Mouse (Mus musculus): ENCODE measurements at regions not wholly inside any gene's neighbourhood (a gene's known extent, or its start where the extent isn't known, plus 50 kb on each side); places are given as distances from the start of the nearest gene placed in this dataset.

DNA sequence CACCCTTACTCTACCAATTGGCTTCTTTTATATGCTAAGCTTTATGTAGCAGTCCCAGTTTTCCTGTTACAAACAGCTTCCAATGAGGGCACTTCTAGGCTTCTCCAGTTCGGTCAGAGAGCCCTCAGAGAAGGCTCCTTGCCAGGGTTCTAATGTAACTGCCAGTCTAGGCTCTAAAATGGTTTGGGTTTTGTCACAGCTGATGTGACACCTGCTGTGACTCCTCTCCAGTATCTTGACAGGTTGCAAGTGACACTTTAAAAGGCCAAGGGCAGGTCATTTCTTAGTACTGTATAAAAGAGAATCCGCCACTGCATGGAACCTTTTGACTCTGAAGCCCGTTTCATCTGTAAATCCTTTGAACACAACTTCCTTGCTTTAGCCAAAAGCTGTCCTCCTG, 54.0 kb upstream of the Nedd9 start:
- no peak for ATAC-seq (replicated peaks in 1 of 2; ENCODE audit: insufficient read depth in 1 of 2, low FRiP score in 2 of 2, low TSS enrichment in 1 of 2, low read depth in 1 of 2, poor library complexity in 2 of 2, severe bottlenecking in 2 of 2)

DNA sequence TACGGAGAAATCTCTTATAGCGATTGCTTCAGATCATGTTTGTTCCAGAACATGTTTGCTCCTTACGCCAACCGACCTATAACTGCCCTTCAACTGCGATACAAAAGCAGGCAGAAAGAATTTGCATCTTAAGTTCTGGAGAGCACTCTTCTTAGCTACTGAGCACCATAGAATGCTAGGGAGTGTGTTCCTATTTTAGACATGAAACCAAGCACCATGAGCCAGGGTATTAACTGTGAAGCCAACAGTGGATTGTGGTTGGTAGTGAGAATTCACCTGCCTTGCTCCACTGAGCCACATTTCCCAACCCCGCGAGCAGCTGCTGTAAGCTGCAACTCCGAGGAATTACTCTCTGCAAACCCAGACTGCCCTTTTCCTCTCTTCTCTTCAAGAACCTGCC, 58.9 kb upstream of the Nedd9 start:
- ATAC-seq (replicated peaks in 1 of 2; ENCODE audit: insufficient read depth in 1 of 2, low FRiP score in 2 of 2, low TSS enrichment in 1 of 2, low read depth in 1 of 2, poor library complexity in 2 of 2, severe bottlenecking in 2 of 2), result no peak

DNA sequence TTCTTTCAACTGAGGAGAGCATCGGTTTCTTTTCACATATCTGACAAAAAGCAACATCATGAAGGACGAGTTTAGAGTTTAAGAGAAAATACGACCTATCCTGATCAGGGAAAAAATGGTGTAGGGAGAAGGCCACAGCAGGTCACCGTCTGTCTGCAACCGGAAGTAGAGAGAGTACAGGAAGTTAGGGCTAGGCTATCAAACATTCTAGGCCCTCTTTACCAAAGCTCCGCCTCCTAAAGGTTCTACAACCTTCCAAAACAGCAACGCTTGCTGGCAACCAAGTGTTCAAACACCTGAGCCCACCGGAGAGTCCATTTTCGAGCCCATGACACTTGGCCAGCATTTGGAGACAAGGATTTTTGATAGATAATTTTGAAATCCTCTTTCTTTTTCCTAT, 59.2 kb upstream of the Tmem170b start:
- ATAC-seq (replicated peaks in 1 of 2; ENCODE audit: insufficient read depth in 1 of 2, low FRiP score in 2 of 2, low TSS enrichment in 1 of 2, low read depth in 1 of 2, poor library complexity in 2 of 2, severe bottlenecking in 2 of 2), result no peak

DNA sequence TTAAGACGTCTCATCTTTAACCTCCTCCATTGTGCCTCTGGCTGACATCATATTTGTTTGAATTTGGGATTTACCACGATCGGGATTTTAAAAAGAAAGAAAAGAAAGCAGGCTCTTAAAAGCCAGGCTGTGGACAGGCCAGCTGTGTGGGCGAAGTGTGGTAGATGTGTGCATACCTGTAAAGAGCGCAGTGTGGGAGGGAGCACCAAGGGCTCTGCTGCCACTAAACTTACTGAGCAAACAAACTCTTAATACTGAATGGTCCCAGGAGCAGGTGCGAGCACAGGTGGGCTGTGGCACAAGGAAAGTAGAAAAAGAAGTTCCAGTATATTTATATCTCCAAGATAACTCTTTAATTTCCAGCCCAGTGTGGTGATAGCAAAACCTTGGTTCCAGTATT, 56.4 kb upstream of the Tmem170b start:
- no peak for ATAC-seq (replicated peaks in 1 of 2; ENCODE audit: insufficient read depth in 1 of 2, low FRiP score in 2 of 2, low TSS enrichment in 1 of 2, low read depth in 1 of 2, poor library complexity in 2 of 2, severe bottlenecking in 2 of 2)

DNA sequence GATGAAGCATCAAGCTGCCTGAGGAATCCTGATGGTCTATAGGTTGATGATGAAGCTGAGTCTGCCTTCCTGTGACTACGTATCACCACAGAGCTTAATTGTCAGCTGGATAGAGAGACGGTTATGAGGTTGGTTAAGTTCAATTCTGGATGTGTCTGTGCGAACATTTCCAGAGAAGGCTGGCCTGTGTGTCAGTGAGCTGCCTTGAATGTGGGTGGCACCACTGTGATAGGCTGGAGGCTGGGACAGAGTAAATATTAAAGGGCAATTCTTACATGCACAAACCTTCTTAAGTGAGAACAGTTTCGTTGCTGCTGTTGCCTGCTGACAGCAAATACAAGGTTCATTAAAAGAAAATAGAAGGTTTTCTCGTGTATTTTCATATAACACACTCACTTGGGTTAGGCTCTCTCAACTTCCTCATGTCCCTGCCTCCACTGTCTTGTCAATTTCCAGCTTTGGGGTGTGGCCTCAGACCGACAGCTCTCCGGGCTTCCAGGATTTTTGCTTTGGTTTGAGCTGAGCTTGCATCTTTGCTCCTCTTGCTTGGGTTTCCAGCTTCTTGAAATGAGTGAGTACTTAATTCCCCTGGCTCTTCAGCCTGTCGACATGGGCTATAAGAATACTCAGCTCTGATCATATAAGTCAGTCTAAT, 55.3 kb upstream of the Tmem170b start:
- ATAC-seq (replicated peaks in 1 of 2; ENCODE audit: insufficient read depth in 1 of 2, low FRiP score in 2 of 2, low TSS enrichment in 1 of 2, low read depth in 1 of 2, poor library complexity in 2 of 2, severe bottlenecking in 2 of 2), result no peak

DNA sequence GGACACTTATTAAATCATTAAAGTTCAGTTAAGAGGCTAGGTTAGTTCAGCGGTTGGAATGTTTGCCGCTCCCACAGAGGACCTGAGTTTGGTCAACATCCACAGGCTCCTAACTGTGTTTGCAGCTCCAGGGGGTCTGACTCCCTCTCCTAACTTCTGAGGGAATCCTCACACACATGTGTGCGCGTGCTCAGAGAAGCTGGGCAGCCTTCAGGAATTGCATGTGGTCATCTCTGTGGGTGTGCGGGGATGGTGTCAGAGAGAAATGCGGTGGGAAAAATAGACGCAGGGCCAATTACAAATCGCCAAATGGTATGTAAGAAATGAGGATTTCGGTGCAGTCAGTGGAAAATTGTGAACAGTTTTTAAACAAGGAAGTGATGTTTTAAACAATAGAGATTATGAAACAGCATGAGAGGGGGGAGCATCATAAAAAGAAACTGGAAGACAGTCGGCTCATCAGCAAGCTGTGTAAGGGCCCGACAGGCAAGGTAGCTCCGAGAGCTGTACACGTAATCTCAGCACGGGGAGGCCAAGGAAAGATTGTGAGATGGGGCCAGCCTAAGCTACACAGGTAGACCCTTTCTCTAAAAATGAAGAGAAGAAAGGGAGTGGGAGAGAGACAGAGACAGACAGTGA, 53.9 kb upstream of the Tmem170b start:
- ATAC-seq (replicated peaks in 1 of 2; ENCODE audit: insufficient read depth in 1 of 2, low FRiP score in 2 of 2, low TSS enrichment in 1 of 2, low read depth in 1 of 2, poor library complexity in 2 of 2, severe bottlenecking in 2 of 2), result peak in 1 of 2 experiments; percentile 17; a peak in 1 of 4 replicates

DNA sequence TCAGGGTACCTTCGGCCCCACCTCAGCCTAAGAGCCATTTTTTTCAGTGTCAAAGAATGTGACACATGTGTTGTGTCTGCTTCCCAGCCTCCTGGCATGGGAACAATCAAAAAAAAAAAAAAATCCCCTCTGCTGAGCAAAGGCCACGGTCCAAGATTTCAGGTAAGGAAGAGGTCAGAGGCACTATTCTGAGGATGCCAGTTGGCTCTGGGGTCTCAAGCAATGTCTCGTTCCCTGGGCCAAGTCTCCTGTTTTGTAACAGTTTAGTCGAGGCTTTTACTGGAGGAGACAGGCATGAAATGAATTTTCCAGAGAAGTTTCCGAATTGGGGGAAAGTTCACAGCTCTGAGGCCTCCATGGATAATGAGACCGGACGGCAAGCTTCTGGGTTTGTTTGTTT, 51.3 kb upstream of the Tmem170b start:
- ATAC-seq (replicated peaks in 1 of 2; ENCODE audit: insufficient read depth in 1 of 2, low FRiP score in 2 of 2, low TSS enrichment in 1 of 2, low read depth in 1 of 2, poor library complexity in 2 of 2, severe bottlenecking in 2 of 2), result no peak

Measured in hematopoietic stem cell, adult 5-6 weeks (primary cell).